Mouse (Mus musculus): ENCODE measurements around the gene Dock11. TPM values are rescaled to one million over a fixed set of nuclear protein-coding genes. Genes with fewer than 3 reads are reported as not detected.

Dock11 gene
- polyA plus RNA-seq, 1 experiment from 2014 or later, result 11.4 TPM

DNA sequence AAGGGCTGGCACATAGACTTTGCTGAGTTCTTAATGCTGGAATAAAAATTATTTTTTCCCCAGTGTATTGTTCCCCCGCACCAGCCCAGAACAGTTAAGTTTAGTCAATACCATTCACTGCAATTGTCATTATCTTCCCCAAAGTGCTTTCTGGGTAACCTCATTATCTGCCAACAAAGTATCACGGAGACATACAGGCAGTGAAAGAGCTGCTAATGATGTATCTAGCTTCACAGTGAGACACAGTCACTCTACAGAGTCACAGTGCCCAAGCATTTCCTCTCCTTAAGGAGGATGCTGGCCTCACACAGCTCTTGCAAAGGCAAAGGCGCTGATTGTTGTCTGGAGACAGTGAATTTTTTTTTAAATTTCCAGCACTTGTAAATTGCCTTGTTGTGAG, 63.3 kb downstream of the Dock11 start:
- no peak for ATAC-seq (ENCODE audit: insufficient number of reproducible peaks, low FRiP score, low TSS enrichment, low read depth)
- H3K36me3 ChIP-seq, result no peaks in the 10 kb centered on the region
- WGBS, result 68% methylated on average over 3 of the region's 3 CpGs

DNA sequence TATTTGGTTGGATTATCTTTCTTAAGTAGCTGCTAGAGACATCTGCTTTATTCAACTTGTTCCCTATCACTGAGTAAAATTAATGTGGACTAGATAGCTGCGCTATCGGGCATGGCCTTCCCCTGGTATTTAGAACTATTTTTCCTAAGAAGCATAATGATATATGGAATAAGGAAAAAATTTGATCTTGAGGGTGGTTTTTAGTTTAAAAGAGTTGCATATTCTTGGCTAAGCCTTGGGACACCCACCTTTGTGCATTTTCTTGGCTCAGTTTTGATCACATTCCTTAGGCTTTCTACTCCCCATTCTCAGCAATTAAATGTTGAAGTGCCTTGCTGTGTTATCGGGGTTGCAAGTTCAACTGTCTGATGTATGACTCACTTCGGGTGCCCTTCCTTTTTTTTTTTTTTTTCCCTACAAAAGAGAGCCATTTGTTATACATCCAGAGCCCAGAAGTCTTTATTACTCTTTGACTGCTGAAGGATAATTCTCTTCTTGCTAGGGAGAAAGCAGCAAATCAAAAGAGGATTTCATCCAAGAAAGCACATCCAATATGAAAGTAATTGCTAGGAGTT, 64.0 kb downstream of the Dock11 start:
- no peak overlapping the region for H3K27ac ChIP-seq (replicated peaks)
- WGBS, result 71% methylated on average over 4 of the region's 4 CpGs
- no peak overlapping the region for H3K9ac ChIP-seq
- no peaks in the 10 kb centered on the region for H3K27me3 ChIP-seq
- no peak overlapping the region for H3K4me3 ChIP-seq (replicated peaks)
- H3K9me3 ChIP-seq (replicated peaks), result no peaks in the 10 kb centered on the region
- H3K4me2 ChIP-seq (replicated peaks), result no peak overlapping the region
- H3K36me3 ChIP-seq, result no peaks in the 10 kb centered on the region
- ATAC-seq (ENCODE audit: insufficient number of reproducible peaks, low FRiP score, low TSS enrichment, low read depth), result no peak
- no peaks in the 10 kb centered on the region for H3K4me1 ChIP-seq

More for the DNA sequence above, 63.3 kb downstream of the Dock11 start:
- Histone ChIP-seq H3K27ac (replicated peaks) (no peak overlapping the region), H3K9ac (no peak overlapping the region), H3K4me3 (replicated peaks) (no peak overlapping the region), H3K9me3 (replicated peaks) (no peaks in the 10 kb centered on the region), H3K27me3 (no peaks in the 10 kb centered on the region), H3K4me2 (replicated peaks) (no peak overlapping the region), H3K4me1 (no peaks in the 10 kb centered on the region)

- Histone ChIP-seq H3K9ac (no peak overlapping the region), H3K4me3 (replicated peaks) (no peak overlapping the region), H3K4me1 (no peaks in the 10 kb centered on the region), H3K36me3 (no peaks in the 10 kb centered on the region), H3K4me2 (replicated peaks) (no peak overlapping the region), H3K9me3 (replicated peaks) (no peaks in the 10 kb centered on the region), H3K27me3 (no peaks in the 10 kb centered on the region), H3K27ac (replicated peaks) (no peak overlapping the region)
- no peak for ATAC-seq (ENCODE audit: insufficient number of reproducible peaks, low FRiP score, low TSS enrichment, low read depth)
Observed at GRCm38 (mm10) chrX:35956236-35956635, 67.6 kb downstream of the Dock11 start.

DNA sequence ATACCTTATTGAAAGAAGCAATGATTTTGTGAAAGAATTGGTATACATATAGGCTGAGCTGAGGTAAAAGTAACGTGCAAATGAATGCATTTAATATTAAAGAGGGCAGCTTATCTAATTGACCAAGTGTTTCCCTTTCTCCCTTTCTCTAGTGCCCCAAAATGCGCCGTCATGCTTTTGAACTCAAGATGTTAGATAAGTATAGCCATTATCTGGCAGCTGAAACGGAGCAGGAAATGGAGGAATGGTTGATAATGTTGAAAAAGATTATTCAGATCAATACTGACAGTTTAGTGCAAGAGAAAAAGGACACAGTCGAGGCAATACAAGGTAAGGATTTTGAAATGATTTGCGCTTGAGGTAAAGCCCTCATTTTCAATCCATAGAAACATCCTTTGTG, 74.5 kb downstream of the Dock11 start:
- no peaks in the 10 kb centered on the region for H3K9me3 ChIP-seq (replicated peaks)
- no peak overlapping the region for H3K9ac ChIP-seq
- H3K4me3 ChIP-seq (replicated peaks), result no peak overlapping the region
- no peaks in the 10 kb centered on the region for H3K27me3 ChIP-seq
- H3K4me2 ChIP-seq (replicated peaks), result no peak overlapping the region
- 75% methylated on average over 6 of the region's 6 CpGs for WGBS
- H3K27ac ChIP-seq (replicated peaks), result no peak overlapping the region
- no peaks in the 10 kb centered on the region for H3K36me3 ChIP-seq
- no peaks in the 10 kb centered on the region for H3K4me1 ChIP-seq
- ATAC-seq (ENCODE audit: insufficient number of reproducible peaks, low FRiP score, low TSS enrichment, low read depth), result no peak

DNA sequence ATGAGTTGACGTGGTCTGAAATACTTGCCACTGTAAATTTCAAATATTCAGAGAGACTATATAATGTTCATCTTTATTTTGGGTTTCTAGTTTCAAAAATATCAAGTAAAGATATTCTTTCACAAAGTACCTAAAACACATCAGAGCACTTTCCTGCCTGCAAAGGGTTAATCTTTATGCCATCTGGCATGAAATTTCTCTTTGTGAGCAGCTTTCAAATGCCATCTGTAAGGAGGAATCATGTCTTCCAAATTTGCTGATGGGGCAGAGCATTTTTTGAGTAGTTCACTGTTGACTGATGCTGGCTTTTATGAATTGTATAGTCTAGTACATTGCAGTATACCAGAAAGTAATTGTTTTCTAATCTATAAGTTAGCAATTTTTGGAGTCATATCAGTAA, 80.6 kb downstream of the Dock11 start:
- H3K9ac ChIP-seq, result no peak overlapping the region
- no peak overlapping the region for H3K27ac ChIP-seq (replicated peaks)
- no peaks in the 10 kb centered on the region for H3K36me3 ChIP-seq
- no peak overlapping the region for H3K4me2 ChIP-seq (replicated peaks)
- no peaks in the 10 kb centered on the region for H3K4me1 ChIP-seq
- WGBS, result 76% methylated on average over 1 of the region's 1 CpGs
- no peaks in the 10 kb centered on the region for H3K9me3 ChIP-seq (replicated peaks)
- no peak for ATAC-seq (ENCODE audit: insufficient number of reproducible peaks, low FRiP score, low TSS enrichment, low read depth)
- no peak overlapping the region for H3K4me3 ChIP-seq (replicated peaks)
- no peaks in the 10 kb centered on the region for H3K27me3 ChIP-seq

GRCm38 (mm10) chrX:35976657-35977056, 88.0 kb downstream of the Dock11 start:
- no peaks in the 10 kb centered on the region for H3K4me1 ChIP-seq
- H3K9me3 ChIP-seq (replicated peaks), result no peaks in the 10 kb centered on the region
- no peak for ATAC-seq (ENCODE audit: insufficient number of reproducible peaks, low FRiP score, low TSS enrichment, low read depth)
- H3K4me2 ChIP-seq (replicated peaks), result no peak overlapping the region
- no peaks in the 10 kb centered on the region for H3K27me3 ChIP-seq
- no peak overlapping the region for H3K9ac ChIP-seq
- no peaks in the 10 kb centered on the region for H3K36me3 ChIP-seq
- H3K27ac ChIP-seq (replicated peaks), result no peak overlapping the region
- no peak overlapping the region for H3K4me3 ChIP-seq (replicated peaks)
- WGBS, result 58% methylated on average over 5 of the region's 5 CpGs

- H3K4me3 ChIP-seq (replicated peaks), result no peak overlapping the region
- H3K27ac ChIP-seq (replicated peaks), result no peak overlapping the region
- 88% methylated on average over 1 of the region's 1 CpGs for WGBS
- H3K27me3 ChIP-seq, result no peaks in the 10 kb centered on the region
- H3K4me1 ChIP-seq, result no peaks in the 10 kb centered on the region
- no peaks in the 10 kb centered on the region for H3K36me3 ChIP-seq
- no peak overlapping the region for H3K4me2 ChIP-seq (replicated peaks)
- H3K9me3 ChIP-seq (replicated peaks), result no peaks in the 10 kb centered on the region
- H3K9ac ChIP-seq, result no peak overlapping the region
- ATAC-seq (ENCODE audit: insufficient number of reproducible peaks, low FRiP score, low TSS enrichment, low read depth), result no peak
Observed at GRCm38 (mm10) chrX:35987981-35988380, 99.3 kb downstream of the Dock11 start.

- no peak overlapping the region for H3K4me2 ChIP-seq (replicated peaks)
- H3K27ac ChIP-seq (replicated peaks), result no peak overlapping the region
- H3K4me1 ChIP-seq, result no peaks in the 10 kb centered on the region
- H3K9me3 ChIP-seq (replicated peaks), result no peaks in the 10 kb centered on the region
- no peak overlapping the region for H3K9ac ChIP-seq
- no peaks in the 10 kb centered on the region for H3K27me3 ChIP-seq
- H3K36me3 ChIP-seq, result no peaks in the 10 kb centered on the region
- no peak for ATAC-seq (ENCODE audit: insufficient number of reproducible peaks, low FRiP score, low TSS enrichment, low read depth)
- 79% methylated on average over 5 of the region's 5 CpGs for WGBS
- H3K4me3 ChIP-seq (replicated peaks), result no peak overlapping the region
Observed at GRCm38 (mm10) chrX:35990508-35991095, 102.0 kb downstream of the Dock11 start.

DNA sequence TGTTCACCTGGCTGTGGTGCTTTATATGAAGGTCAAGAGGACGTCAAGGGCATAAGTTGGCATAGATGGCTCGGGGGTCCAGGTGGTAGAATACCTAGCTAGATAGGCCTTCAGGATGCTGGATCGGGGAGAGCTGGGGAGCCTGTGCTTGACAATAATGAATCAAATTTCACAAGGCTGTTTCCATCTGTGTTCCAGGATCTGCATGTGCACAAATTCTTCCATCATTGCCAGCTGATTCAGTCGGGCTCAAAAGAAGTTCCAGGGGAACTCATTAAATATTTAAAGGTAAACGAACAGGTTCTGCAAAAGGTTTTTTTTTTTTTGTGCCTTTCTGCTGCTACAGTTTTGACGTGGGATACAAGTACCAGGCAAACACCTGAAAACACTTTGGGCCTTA, 105.6 kb downstream of the Dock11 start:
- H3K4me1 ChIP-seq, result no peaks in the 10 kb centered on the region
- H3K36me3 ChIP-seq, result no peaks in the 10 kb centered on the region
- no peak overlapping the region for H3K4me2 ChIP-seq (replicated peaks)
- H3K27me3 ChIP-seq, result no peaks in the 10 kb centered on the region
- no peaks in the 10 kb centered on the region for H3K9me3 ChIP-seq (replicated peaks)
- no peak overlapping the region for H3K27ac ChIP-seq (replicated peaks)
- 61% methylated on average over 6 of the region's 6 CpGs for WGBS
- ATAC-seq (ENCODE audit: insufficient number of reproducible peaks, low FRiP score, low TSS enrichment, low read depth), result no peak
- no peak overlapping the region for H3K4me3 ChIP-seq (replicated peaks)
- no peak overlapping the region for H3K9ac ChIP-seq

DNA sequence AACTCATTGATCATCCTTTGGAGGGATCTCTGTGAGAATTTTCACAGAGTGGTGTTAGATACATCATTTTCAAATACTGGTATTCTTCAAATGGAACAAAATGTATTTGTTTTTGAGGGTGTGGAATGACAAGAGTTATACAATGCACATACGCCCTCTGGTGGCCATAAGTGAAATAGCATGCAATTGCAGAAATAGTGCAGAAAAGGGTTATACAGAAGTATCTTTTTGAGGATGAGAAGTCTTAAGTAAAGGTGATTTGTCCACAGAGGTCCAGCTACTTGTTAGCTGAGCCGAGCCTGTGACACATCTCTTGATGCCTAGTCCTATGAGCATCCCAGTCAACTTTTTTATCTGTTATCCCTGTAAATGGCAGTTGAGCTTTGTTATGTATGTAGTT, 108.4 kb downstream of the Dock11 start:
- H3K4me2 ChIP-seq (replicated peaks), result no peak overlapping the region
- H3K4me3 ChIP-seq (replicated peaks), result no peak overlapping the region
- no peak overlapping the region for H3K9ac ChIP-seq
- no peaks in the 10 kb centered on the region for H3K4me1 ChIP-seq
- H3K27me3 ChIP-seq, result no peaks in the 10 kb centered on the region
- H3K27ac ChIP-seq (replicated peaks), result no peak overlapping the region
- ATAC-seq (ENCODE audit: insufficient number of reproducible peaks, low FRiP score, low TSS enrichment, low read depth), result no peak
- no peaks in the 10 kb centered on the region for H3K36me3 ChIP-seq
- H3K9me3 ChIP-seq (replicated peaks), result no peaks in the 10 kb centered on the region
- WGBS, result 11% methylated on average over 2 of the region's 2 CpGs

DNA sequence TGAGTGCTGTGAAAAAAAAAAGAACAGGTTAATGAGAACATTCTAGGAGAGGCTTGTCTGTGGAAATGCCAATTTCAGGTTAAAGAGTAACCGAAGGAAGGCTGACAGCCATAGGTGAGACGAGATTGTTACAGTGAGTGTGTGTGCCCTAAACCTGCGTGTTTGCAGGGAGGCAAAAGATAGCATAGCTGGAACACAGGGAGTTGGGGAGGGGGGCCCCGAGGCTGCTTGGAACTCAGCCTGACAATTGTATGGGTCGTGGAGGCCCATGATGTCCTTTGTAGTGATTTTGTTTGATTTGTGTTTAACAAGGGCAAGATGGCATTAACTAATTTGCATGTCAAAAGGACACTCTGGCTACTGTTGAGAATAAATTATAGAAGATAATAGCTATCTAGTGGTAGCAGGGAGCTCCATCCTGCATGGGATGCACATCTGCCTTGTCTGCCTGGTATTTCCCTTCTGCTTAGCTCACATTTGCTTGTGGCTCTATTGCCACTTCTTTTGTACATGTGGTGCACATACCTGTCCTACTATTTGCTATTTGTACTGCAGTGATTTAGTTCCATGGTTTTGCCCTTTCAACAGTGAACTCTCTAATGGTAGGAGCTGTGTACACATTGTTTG, 109.3 kb downstream of the Dock11 start:
- no peak for ATAC-seq (ENCODE audit: insufficient number of reproducible peaks, low FRiP score, low TSS enrichment, low read depth)
- Histone ChIP-seq H3K4me2 (replicated peaks) (no peak overlapping the region), H3K9ac (no peak overlapping the region), H3K4me1 (no peaks in the 10 kb centered on the region), H3K36me3 (no peaks in the 10 kb centered on the region), H3K4me3 (replicated peaks) (no peak overlapping the region), H3K27ac (replicated peaks) (no peak overlapping the region), H3K27me3 (no peaks in the 10 kb centered on the region), H3K9me3 (replicated peaks) (no peaks in the 10 kb centered on the region)
- WGBS, result 85% methylated on average over 5 of the region's 5 CpGs

DNA sequence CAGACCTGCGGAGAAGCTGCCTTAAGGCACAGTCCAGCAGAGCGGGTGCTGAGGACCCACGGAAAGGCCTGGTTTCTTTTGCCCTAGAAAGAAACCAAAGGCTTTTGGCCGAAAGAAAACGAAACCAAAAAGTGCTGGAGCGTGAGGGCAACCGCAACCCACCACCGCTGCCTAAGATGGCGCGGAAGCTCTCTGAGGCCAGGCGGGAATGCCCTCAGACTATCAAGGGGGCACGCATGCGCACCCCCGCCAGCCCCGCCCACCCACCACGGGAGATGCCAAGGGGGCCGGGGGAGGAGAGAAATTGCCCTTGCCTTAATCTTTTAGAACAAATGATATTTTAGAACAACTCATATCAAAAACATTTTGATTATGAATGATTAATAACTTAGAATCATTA, 137.0 kb downstream of the Dock11 start:
- no peak overlapping the region for H3K9ac ChIP-seq
- no peaks in the 10 kb centered on the region for H3K36me3 ChIP-seq
- no peak for ATAC-seq (ENCODE audit: insufficient number of reproducible peaks, low FRiP score, low TSS enrichment, low read depth)
- WGBS, result 80% methylated on average over 17 of the region's 17 CpGs
- H3K4me2 ChIP-seq (replicated peaks), result no peak overlapping the region
- H3K4me3 ChIP-seq (replicated peaks), result no peak overlapping the region
- H3K4me1 ChIP-seq, result no peaks in the 10 kb centered on the region
- H3K27me3 ChIP-seq, result no peaks in the 10 kb centered on the region
- no peak overlapping the region for H3K27ac ChIP-seq (replicated peaks)
- no peaks in the 10 kb centered on the region for H3K9me3 ChIP-seq (replicated peaks)
